Comparison of ENCODE assay signal across 8 mouse cellular contexts in the genomic region with DNA sequence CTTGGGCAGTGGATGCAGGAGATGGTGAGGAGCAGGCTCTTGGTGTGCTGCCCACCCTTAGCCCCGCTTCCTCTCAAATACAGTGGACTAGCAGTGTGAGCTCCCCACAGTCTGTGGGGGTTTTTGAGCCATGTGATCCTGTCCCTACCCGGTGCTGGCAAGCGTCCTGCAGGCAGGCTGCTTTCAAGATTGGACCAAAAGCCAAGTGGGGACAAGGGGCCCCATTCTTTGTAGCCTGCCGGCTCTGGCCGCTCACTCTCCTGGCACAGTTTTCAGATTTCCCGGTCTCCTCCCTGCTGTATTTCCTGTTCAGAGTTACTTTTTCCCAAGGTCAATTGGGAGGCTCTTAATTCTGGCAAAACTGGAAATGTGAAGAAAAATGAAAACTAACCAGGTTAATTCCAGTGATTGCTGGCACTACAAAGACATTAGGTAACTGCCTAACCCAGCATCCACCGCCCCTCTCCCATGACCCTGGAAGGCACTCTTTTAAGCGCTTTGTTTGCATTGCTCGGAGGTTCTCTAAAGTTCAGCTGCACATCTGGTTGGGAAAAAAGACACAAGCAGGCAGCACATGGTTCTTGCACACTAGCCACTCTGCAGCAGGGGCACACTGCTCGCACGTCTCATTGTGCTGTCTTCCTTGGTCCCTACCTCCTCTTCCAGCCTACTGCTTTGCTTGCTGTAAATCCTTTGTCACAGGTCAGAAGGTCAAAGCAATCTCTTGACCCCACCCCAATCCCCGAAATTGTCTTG.
DNase-seq lines count a peak whose midpoint lies in the region; ATAC-seq and TF ChIP-seq lines count a peak whose summit lies in the region.

No protein-coding gene starts in this region.

- peak; percentile 27 for DNase-seq in liver, adult 2 months (ENCODE audit: extremely low read depth, low read depth, low spot score)
- no peak for DNase-seq in liver, embryonic 11.5 days (ENCODE audit: low spot score)
- peak; percentile 34 for DNase-seq in embryo, embryonic 10 days (ENCODE audit: low spot score)
- peak; percentile 42 to 67 for DNase-seq in kidney, postnatal 36 days
- peak; percentile 61 for DNase-seq in lung, postnatal 10 days

- 18% methylated on average over 12 of the region's 12 CpGs for WGBS in liver, adult 2 months
- WGBS in liver, embryonic 11.5 days: 51% methylated on average over 12 of the region's 12 CpGs
- 42% methylated on average over 12 of the region's 12 CpGs for WGBS in heart, embryonic 12.5 days

- no peak for TF ChIP-seq POLR2A in liver, adult 2 months (IDR thresholded peaks at IDR 0.05; ENCODE audit: extremely low read depth, insufficient read depth, low read length)

- H3K27ac ChIP-seq in liver, adult 2 months (replicated peaks; ENCODE audit: insufficient read depth, low read depth, low read length): no peak overlapping the region; the same call in 1 of the 2 replicates
- no peak overlapping the region for H3K27ac ChIP-seq in liver, embryonic 11.5 days (ENCODE audit: low read depth, low read length)
- peak overlapping the region; percentile 63 for H3K27ac ChIP-seq in heart, embryonic 12.5 days (ENCODE audit: poor library complexity, severe bottlenecking)

- H3K27me3 ChIP-seq in liver, adult 2 months (ENCODE audit: control insufficient read depth, insufficient read depth, low read length): no peaks in the 10 kb centered on the region
- H3K27me3 ChIP-seq in liver, embryonic 11.5 days (replicated peaks; ENCODE audit: control insufficient read depth, insufficient read depth, low read length): no peaks in the 10 kb centered on the region
- H3K27me3 ChIP-seq in heart, embryonic 12.5 days (replicated peaks): no peaks in the 10 kb centered on the region

- H3K4me1 ChIP-seq in liver, adult 2 months (ENCODE audit: control insufficient read depth, insufficient read depth, low read length): peaks cover 10% of the 10 kb centered on the region
- peaks cover 4% of the 10 kb centered on the region for H3K4me1 ChIP-seq in liver, embryonic 11.5 days (replicated peaks; ENCODE audit: control insufficient read depth, insufficient read depth, low read length)
- H3K4me1 ChIP-seq in heart, embryonic 12.5 days (replicated peaks): peaks cover 24% of the 10 kb centered on the region

- no peak for ATAC-seq in liver, embryonic 11.5 days (replicated peaks; ENCODE audit: low FRiP score)
- ATAC-seq in heart, embryonic 12.5 days (ENCODE audit: insufficient number of reproducible peaks, low FRiP score): peak; percentile 80
- no peak for ATAC-seq in megakaryocyte progenitor cell, adult 5-6 weeks (replicated peaks; ENCODE audit: poor library complexity)
- ATAC-seq in megakaryocyte-erythroid progenitor cell, adult 5-6 weeks (replicated peaks; ENCODE audit: low FRiP score, low TSS enrichment, poor library complexity, severe bottlenecking): no peak

- H3K4me2 ChIP-seq in liver, embryonic 11.5 days: no peak overlapping the region
- H3K4me2 ChIP-seq in heart, embryonic 12.5 days: no peak overlapping the region

- H3K9ac ChIP-seq in liver, adult 2 months (ENCODE audit: low read depth, low read length): no peak overlapping the region
- no peak overlapping the region for H3K9ac ChIP-seq in liver, embryonic 11.5 days (ENCODE audit: low read depth, low read length)
- H3K9ac ChIP-seq in heart, embryonic 12.5 days: no peak overlapping the region

- no peaks in the 10 kb centered on the region for H3K36me3 ChIP-seq in liver, adult 2 months (ENCODE audit: control insufficient read depth, insufficient read depth, low read length)
- H3K36me3 ChIP-seq in liver, embryonic 11.5 days (ENCODE audit: control insufficient read depth, insufficient read depth, low read length): no peaks in the 10 kb centered on the region
- no peaks in the 10 kb centered on the region for H3K36me3 ChIP-seq in heart, embryonic 12.5 days

- no peak overlapping the region for H3K4me3 ChIP-seq in liver, adult 2 months (ENCODE audit: insufficient read depth, low read depth, low read length)
- H3K4me3 ChIP-seq in liver, embryonic 11.5 days (ENCODE audit: low read depth, low read length): no peak overlapping the region
- no peak overlapping the region for H3K4me3 ChIP-seq in heart, embryonic 12.5 days

- no peaks in the 10 kb centered on the region for H3K9me3 ChIP-seq in liver, embryonic 11.5 days (ENCODE audit: control insufficient read depth, low read length)
- no peaks in the 10 kb centered on the region for H3K9me3 ChIP-seq in heart, embryonic 12.5 days (replicated peaks)

- no peaks in the 10 kb centered on the region for H3K79me2 ChIP-seq in liver, adult 2 months (ENCODE audit: control insufficient read depth, insufficient read depth, low read length)

- no peak for TF ChIP-seq CTCF in liver, adult 2 months (IDR thresholded peaks at IDR 0.05; ENCODE audit: low read depth, low read length)
